Mouse (Mus musculus) WW6 (cell line): ENCODE data around the gene Aff2.

Experiments
- DNase-seq: peaks from one replicate; pipeline ENCODE4 v3.0.0-alpha.2; 2013; ENCODE audit warnings: low read depth, low spot score

Aff2 gene

DNA sequence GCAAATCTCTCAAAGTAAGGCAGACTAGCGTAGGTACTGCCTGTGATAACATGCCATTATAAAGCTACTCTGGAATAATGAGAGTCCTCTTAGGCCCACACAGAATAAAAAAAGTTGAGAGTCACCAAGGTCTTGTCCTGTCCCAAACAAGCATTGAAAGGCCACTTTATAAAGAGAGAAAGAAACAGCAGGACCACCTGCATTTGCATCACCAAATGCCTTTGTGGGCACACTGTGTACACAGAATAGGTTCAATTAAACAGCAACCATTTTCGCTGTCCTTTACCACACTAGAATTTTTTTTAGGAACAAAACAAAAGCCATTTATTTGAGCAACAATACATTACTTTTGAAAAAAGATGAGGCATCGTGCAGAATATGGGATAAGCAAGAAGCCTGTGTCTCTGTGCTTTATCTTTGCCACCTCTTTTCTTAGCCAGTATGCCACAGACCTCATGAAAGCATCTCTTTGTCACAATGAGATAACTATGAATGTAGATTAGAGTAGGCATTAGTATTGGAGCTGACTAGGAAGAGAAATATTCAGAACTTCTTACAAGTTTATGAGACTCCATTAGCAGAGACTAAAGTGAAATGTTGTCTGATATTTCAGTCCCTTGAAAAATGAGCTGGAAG lies 385.0 kb downstream of the Aff2 start:
- no peak for DNase-seq

DNA sequence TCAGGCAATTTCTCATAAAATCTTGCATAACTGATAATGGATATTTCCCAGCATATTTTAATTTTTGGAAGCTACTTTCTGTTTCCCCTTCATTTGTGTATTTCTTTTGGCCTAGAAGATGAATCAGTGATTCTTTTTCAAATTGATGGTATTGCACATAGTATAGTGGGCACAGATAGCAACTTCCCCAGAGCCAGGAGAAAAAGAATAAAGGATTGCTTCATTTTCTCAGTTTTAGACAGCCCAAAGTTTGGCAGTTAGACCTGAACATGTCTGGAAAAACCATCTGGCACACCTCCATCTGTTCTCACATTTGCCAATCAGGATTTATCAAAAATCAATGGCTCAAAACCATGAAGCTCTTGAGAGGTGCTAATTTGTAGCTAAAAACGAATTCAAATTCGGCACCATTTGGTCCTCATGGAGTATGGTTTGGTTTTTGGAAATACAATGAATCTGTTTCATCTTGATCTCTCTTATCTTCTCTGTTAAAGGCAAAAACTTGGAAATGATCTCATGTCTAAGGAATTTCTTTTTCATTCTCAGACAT lies 441.9 kb downstream of the Aff2 start:
- DNase-seq: no peak

DNA sequence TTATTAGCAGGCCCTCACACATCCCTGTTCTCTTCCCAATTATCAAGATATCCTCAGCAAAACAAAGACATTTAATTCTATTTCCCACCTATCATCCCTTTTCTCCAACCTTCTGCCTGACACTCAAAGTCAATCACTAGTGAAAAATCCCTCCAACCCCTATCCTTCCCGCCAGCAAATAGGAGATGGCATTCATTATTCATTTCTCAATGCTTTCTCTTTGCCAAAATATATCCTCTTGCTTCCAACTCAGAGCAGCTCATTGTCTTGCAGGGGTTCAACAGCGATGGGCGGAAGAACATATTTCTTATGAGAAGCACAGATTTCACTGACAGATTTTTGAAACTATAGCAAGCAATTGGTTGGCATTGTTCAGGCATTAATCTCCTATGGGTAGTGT lies 442.4 kb downstream of the Aff2 start:
- no peak for DNase-seq

DNA sequence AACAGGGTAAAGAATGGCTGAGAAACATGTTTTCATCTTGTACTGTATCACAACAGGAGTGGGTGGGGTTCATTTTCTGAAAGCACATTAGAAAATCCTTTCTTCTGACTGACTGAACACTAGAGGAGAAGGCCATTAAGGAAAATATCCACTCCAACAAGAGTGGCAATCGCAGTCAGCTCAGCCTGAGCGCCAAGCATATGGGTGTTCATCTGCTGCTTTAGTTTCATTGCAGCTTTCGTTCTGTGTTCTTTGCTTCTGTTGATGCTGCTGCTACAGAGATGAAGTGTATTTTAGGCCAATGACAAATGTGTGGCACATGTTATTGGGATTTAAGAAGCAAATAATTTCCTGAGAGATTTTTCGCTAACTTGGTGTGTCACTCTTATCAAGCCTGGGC lies 451.7 kb downstream of the Aff2 start:
- DNase-seq: no peak

DNA sequence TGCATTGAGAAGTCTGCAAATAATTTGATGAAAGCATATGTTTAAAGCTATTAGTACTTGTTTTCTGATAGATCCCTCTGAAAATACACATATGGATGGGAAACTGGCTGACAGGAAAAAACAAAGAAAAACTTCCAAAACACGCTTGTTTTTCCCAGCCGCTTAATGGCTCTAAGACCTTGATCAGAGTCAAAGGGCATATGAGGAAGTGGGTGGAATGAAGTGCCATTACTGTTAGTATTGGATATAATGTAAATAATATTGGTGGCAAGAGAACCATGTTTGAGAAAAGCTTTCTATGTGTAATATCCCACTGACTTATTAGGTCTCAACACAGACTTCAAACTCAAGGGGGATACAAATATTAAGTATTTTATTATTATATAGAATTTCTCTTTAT lies 455.0 kb downstream of the Aff2 start:
- no peak for DNase-seq

DNA sequence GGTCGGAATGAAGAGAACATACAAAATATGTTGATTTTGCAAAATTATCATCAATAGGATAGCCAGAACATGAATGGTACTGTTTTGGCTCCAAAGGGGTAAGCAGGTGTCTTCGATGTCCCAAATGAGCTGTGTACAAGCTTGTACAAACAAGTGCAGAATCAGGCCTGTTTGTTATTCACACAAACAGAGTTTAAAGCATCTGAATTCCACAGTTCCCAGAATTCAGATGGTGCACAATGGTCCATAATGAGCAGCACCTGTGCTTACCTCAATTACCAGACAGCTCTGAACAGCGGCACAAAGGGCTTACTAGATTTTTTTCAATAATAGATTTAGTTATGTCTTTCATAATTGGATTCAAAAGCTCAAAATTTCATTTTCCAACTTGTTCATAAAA lies 457.6 kb downstream of the Aff2 start:
- DNase-seq: no peak

DNA sequence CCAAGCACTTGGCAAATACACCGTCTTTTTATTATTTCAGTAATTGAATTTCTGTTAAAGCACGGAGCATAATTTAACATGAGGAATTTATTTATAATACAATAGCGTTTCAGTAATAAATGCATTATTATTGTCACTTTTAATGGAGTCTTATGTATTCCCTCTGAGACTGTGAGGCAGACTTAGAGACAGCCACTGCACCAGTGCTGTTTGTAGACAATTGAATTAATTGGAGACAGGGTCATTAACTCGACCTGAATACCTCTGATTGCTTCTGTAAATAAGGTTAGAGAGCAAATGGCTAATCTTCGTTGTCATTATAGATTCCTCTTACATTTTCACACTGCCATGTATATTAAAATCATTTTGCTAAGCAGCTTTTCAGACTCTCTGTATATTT lies 458.1 kb downstream of the Aff2 start:
- no peak for DNase-seq

DNA sequence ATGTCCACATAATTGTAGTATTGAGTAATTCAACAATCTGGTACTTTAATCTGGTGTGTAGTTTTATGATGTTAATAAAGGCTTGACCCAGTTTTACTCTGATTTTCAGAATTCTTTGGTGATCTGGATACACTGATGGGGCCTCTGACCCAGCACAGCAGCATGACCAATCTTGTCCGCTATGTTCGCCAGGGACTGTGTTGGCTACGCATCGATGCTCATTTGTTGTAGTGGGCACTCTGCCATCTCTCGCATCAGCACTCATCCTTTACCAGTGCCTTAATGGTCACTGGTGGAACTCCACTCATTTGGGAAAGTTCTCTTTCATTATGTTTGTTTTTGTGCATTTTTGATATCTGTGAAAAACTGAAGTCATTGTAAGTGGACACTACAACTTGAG lies 507.5 kb downstream of the Aff2 start:
- no peak for DNase-seq

DNA sequence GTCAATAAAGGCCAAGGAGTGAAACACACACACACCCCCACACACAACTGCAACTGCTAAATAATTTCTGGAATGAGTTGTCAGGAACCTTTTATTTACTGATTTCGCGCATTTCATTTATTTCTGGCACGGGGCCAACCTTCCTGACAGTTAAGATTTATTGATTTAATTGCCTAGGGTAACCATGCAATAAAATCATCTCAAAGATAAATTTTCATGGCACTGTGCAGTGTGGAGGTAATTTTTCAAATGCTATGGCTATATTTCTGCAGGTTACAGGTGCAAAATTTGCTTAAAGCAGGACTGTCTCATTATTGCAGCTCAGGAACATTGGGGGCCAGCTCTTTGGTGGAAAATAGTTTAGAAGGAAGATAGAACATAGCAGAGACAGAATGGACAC lies 531.6 kb downstream of the Aff2 start:
- DNase-seq: no peak
